Mouse (Mus musculus): Measurements from ENCODE around the gene Trim43a. TPM values are rescaled to one million over a fixed set of nuclear protein-coding genes. Genes with fewer than 3 reads are reported as not detected.

Trim43a gene
- not detected for polyA plus RNA-seq (2014; fragmentation: Illumina TruSeq; extraction: RNeasy Lipid Tissue Mini Kit (QIAGEN cat#74804); ENCODE audit: low read depth, low replicate concordance)

DNA sequence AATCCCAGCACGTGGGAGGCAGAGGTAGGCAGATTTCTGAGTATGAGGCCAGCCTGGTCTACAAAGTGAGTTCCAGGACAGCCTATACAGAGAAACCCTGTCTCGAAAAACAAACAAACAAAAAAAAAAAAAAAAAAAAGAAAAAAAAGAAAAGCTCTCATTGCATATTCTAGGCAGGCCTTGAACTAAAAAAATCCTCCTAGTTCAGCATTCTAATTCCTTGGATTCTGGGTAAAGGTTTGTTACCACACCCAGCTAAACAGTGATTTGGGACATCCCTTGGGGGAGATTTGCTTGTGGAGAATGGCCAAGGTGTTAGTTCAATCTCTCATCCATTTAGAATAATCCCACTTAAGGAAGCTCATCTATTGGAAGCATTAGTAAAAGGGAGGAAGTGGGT lies at the start of gene Trim43a:
TSS of gene Trim43a (plus strand) at position 301 of the 400 bp plus-strand sequence.

GRCm38 (mm10) chr9:88547851-88548613 lies 32.7 kb upstream of the Trim43a start, which contains the start of gene Zfp949:
Zfp949 (plus strand) TSS chr9:88548020.

Other genes starting within 250 kb of the Trim43a start
- 33.1 TPM for gene Snx14, start 141.9 kb upstream of the Trim43a start, polyA plus RNA-seq (2014; fragmentation: Illumina TruSeq; extraction: RNeasy Lipid Tissue Mini Kit (QIAGEN cat#74804); ENCODE audit: low read depth, low replicate concordance)
- not detected for gene Gm20537, start 124.3 kb upstream of the Trim43a start, polyA plus RNA-seq (2014; fragmentation: Illumina TruSeq; extraction: RNeasy Lipid Tissue Mini Kit (QIAGEN cat#74804); ENCODE audit: low read depth, low replicate concordance)
- gene Syncrip, start 98.3 kb upstream of the Trim43a start, polyA plus RNA-seq (2014; fragmentation: Illumina TruSeq; extraction: RNeasy Lipid Tissue Mini Kit (QIAGEN cat#74804); ENCODE audit: low read depth, low replicate concordance), result 66.0 TPM
- gene Zfp949, start 32.9 kb upstream of the Trim43a start, polyA plus RNA-seq (2014; fragmentation: Illumina TruSeq; extraction: RNeasy Lipid Tissue Mini Kit (QIAGEN cat#74804); ENCODE audit: low read depth, low replicate concordance), result 7.2 TPM
- 81.6 TPM for gene Mthfsl, start 139.4 kb downstream of the Trim43a start, polyA plus RNA-seq (2014; fragmentation: Illumina TruSeq; extraction: RNeasy Lipid Tissue Mini Kit (QIAGEN cat#74804); ENCODE audit: low read depth, low replicate concordance)
- gene Bcl2a1d, start 151.0 kb downstream of the Trim43a start, polyA plus RNA-seq (2014; fragmentation: Illumina TruSeq; extraction: RNeasy Lipid Tissue Mini Kit (QIAGEN cat#74804); ENCODE audit: low read depth, low replicate concordance), result 1.2 TPM